Mouse (Mus musculus) myocyte (in vitro differentiated cells): ENCODE data around the gene Fto.

ENCODE experiments used
- CEBPB ChIP-seq: IDR thresholded peaks from 2 replicates; pipeline ENCODE4 v1.6.1; 2011; ENCODE audit warnings: mild to moderate bottlenecking, moderate library complexity; ENCODE audit not compliant: poor library complexity, insufficient read depth, severe bottlenecking
- E2F4 ChIP-seq: IDR thresholded peaks from one replicate; pipeline ENCODE4 v1.6.1; 2011; ENCODE audit warnings: mild to moderate bottlenecking, control low read depth, moderate library complexity; ENCODE audit not compliant: insufficient read depth
- MAX ChIP-seq: IDR thresholded peaks from one replicate; pipeline ENCODE4 v1.6.1; 2011; ENCODE audit warnings: low read depth, mild to moderate bottlenecking, control low read depth
- MYOD1 ChIP-seq, 3 experiments: IDR thresholded peaks; one replicate each; pipeline ENCODE4 v1.6.1; 2011; ENCODE audit warnings: control low read depth in 2 of 3, low read depth in 2 of 3, mild to moderate bottlenecking in 2 of 3, moderate library complexity in 1 of 3; ENCODE audit not compliant: insufficient read length in 2 of 3, control insufficient read depth in 1 of 3
- MYOG ChIP-seq, 3 experiments: IDR thresholded peaks; one replicate each; pipeline ENCODE4 v1.6.1; 2011; ENCODE audit warnings: control low read depth in 2 of 3, low read depth in 2 of 3, mild to moderate bottlenecking in 2 of 3; ENCODE audit not compliant: insufficient read length in 2 of 3, control insufficient read depth in 1 of 3, insufficient read depth in 1 of 3
- POLR2A ChIP-seq: IDR thresholded peaks from one replicate; pipeline ENCODE4 v1.6.1; 2011; ENCODE audit warnings: low read depth, mild to moderate bottlenecking, control low read depth, moderate library complexity; ENCODE audit not compliant: insufficient read length

- TF ChIP-seq CEBPB (no peak), MYOD1 (IDR thresholded peaks at IDR 0.05; ENCODE audit: control insufficient read depth in 1 of 3, insufficient read length in 2 of 3, low read depth in 2 of 3) (no peak), POLR2A (no peak), MYOG (IDR thresholded peaks at IDR 0.05; ENCODE audit: control insufficient read depth in 1 of 3, insufficient read depth in 1 of 3, insufficient read length in 2 of 3, low read depth in 2 of 3) (no peak), E2F4 (no peak), MAX (no peak)
These were observed 344.1 kb downstream of the Fto start for GRCm38 (mm10) chr8:91657381-91657780.
